Mouse (Mus musculus): ENCODE results near the gene Ehd1.

The Ehd1 gene

GRCm38 (mm10) chr19:6260946-6261345, 15.6 kb upstream of the Ehd1 start:
- no peak for DNase-seq (ENCODE audit: low read depth, low spot score)

- DNase-seq (ENCODE audit: low read depth, low spot score) = no peak
These were observed 15.1 kb upstream of the Ehd1 start for GRCm38 (mm10) chr19:6261379-6261778.

GRCm38 (mm10) chr19:6262222-6262621, 14.3 kb upstream of the Ehd1 start:
- peak; percentile 65 for DNase-seq (ENCODE audit: low read depth, low spot score)

GRCm38 (mm10) chr19:6262839-6263433, 13.6 kb upstream of the Ehd1 start:
- DNase-seq (ENCODE audit: low read depth, low spot score) = no peak

DNA sequence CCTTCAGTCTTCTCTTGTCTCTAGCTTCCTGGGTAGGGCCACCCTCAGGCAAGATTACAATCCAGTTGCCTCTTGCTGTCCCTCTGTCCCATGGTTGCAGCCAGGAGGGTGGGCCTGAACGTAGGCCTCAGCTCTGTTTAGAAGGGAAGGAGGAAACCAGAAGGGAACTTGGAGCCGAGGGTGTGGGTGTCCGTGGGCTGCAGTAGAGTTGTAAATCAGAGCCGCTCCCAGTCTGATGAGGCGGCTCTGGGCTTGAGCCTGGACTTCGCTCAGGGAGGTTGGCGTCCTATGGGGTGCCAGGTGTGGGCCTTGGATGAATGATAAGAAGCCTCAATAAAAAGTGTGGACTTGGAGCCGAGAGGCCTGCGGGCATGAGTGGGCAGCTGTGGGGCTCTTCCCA, 12.3 kb upstream of the Ehd1 start:
- DNase-seq (ENCODE audit: low read depth, low spot score) = no peak

DNA sequence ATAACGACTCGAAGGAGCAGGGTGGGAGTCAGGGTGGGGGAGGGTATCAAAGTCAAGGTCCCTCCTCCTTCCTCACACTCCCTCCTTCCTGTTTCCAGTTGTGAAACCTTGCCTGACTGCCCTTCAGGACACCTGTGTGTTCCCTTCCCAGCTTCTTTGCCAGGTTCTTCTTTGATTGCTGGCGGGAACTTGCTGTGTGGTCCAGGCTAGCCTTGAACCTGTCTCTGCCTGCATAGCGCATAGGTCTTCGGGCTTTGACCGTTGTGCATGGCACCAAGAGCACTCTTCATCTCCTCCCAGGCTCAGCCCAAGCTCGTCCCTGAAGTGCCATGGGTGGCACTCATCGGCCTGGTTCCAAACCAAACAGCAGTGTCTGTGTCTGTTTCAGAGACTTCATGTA, 11.6 kb upstream of the Ehd1 start:
- no peak for DNase-seq (ENCODE audit: low read depth, low spot score)

GRCm38 (mm10) chr19:6265727-6266182, 10.8 kb upstream of the Ehd1 start:
- no peak for DNase-seq (ENCODE audit: low read depth, low spot score)

DNA sequence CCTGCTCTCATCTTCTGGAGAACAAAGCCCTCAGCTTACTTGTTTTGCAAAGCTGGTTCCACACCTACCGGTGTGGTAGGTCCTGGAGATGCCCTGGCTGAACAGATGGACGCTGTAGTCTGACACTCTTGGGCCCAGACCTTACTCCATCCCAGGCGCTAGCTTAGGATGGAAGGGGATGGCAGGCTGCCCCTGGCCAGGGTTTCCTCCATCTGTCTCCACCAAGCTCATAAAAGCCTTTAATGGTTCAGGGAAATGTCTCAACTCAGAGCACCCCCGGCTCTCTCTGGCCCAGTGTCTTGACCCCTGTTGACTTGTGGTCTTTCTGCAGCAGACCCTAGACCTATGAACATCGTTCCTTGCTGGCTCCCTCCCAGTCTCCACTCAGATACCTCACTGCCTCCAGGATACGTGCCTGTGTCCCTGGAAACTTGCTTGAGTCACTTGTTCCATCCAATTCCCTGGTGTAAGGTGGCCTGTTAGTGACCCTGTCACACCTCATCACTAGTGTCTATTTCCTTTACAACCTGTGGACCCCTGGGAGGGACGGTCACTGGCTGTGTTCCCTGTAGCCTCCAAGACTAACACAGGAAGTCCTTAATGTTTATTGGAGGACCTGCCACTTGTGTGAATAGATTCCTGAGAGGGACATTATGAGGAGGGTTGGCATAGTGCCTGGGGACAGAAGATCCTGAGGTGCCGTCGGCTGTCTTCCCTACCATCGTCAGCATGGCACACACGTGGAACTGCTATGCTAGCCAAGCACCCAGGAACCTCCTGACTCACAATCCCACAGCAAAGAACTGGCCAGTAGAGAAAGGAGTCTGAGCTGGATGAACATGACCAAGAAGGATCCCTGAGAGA, 9.0 kb upstream of the Ehd1 start:
- DNase-seq (ENCODE audit: low read depth, low spot score) = no peak

- peak; percentile 91 for DNase-seq (ENCODE audit: low read depth, low spot score)
These were observed 8.4 kb upstream of the Ehd1 start for GRCm38 (mm10) chr19:6268170-6268528.

- DNase-seq (ENCODE audit: low read depth, low spot score) = no peak
These were observed 7.8 kb upstream of the Ehd1 start for GRCm38 (mm10) chr19:6268670-6269132.

DNA sequence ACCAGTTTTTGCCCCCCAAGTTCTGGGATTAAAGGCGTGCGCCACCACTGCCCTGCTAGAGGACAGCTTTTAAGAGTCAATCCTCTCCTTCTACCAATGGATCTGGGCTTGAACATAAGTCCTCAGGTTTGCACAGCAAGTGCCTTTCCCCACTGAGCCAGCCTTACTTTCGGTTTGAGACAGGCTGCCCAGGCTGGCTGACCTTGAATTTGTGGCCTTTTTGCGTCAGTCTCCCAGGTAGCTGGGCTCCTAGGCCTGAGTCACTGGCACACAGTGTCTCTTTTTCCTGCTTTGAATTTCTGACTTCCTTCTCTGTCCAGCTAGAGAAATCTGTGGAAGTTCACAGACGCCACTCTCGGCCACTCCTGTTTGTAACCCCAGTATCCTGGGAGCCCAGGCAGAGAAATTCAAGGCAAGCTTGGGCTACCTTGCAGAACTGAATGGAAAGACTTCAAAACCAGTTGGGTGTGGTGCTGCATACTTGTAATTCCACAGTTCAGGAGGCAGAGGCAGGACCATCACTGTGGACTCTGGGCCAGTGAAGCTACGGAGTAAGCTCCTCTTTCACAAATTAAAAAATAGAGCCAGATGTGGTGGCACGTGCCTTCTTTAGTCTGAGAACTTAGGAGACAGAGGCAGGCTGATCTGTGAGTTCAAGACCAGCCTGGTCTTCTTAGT, 6.6 kb upstream of the Ehd1 start:
- DNase-seq (ENCODE audit: low read depth, low spot score) = no peak

GRCm38 (mm10) chr19:6270661-6271060, 5.9 kb upstream of the Ehd1 start:
- DNase-seq (ENCODE audit: low read depth, low spot score) = no peak

DNA sequence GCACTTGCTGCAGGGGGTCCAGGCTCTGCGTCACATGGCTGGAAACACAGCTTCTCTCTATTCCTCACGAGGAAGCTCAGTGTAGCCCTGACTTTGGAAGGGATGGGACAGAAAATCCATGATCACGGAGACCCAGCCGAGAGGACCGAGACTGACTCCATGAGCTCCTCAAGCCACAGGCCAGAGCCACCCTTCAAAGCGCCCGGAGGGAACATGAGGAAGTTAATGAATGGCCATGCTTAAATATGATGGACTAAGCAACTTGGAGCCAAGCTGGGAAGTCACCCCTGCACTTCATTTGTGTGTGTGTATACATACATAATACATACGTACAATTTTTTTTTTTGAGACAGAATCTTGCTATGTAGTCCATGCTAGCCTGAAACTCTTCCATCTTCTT, 5.3 kb upstream of the Ehd1 start:
- DNase-seq (ENCODE audit: low read depth, low spot score) = no peak

DNA sequence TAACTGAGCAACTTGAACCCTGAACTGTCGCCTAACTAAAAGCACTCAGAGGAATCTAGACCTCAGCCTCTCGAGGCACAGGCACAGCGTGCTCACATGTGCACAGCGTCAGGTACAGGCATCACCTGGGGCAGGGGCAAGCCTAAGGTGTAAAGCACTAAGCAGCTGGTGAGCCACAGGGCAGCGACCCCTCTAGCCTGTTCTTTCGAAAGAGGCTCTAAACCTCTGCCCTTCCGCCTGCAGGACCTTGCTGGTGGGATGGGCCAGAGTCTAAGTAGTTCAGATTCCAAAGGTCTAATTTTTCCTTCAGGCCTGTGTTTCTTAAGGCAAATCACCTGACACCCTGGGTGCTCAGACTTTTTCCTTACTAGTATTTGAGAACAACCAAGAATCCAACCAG, 4.5 kb upstream of the Ehd1 start:
- DNase-seq (ENCODE audit: low read depth, low spot score) = no peak

DNA sequence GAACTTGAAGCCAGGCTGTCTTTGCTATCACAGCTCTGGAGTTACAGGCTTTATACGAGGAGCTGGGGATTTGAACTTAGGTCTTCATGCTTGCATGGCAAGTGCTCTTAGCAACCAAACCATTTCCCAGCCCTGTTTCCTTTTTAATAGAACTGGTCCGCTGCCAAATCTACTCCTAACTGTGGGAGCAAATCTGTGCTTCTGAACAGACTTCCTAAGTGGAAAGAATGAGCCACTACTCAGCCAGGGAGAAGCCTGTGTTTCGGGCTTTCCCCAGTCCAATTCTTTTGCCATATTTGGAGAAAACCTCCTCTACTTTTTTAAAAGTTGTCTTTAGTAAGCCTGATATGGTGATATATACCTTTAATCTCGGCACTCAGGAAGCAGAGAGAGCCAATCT, 3.8 kb upstream of the Ehd1 start:
- no peak for DNase-seq (ENCODE audit: low read depth, low spot score)

- no peak for DNase-seq (ENCODE audit: low read depth, low spot score)
These were observed 2.9 kb upstream of the Ehd1 start for GRCm38 (mm10) chr19:6273592-6273991.

- no peak for DNase-seq (ENCODE audit: low read depth, low spot score)
These were observed 2.4 kb upstream of the Ehd1 start for GRCm38 (mm10) chr19:6273998-6274608.

DNA sequence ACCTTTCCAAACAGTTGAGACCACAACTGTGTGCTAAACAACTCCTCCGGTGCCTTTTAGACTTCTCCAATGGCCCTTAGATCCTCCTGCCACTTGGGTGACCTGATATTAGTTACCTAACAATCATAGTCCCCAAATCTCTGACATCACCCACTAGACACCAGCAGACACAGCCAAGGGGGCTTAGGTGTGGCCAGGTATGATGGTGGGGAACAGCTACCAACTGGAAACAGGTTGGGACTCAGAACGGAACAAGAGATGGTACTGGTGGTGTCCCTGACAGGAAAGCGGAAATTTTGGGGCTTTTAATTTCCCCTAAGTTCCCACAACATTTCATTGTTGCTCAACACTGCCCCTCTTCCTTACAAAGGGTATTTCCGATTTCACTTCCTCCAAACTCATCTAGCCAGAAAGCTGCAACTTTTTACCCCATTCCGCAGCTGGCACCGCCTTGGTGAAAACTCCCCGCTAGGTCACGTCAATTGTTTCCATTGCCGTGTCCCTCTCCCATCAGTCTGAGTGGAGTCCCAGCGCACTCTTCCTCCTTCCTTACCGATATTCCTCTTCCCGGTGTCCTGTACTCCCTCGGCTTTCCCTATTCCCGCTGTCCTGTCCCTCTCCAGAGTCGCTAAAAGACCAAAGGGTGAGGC, 660 bp upstream of the Ehd1 start:
- peak; percentile 18 for DNase-seq (ENCODE audit: low read depth, low spot score)

- DNase-seq (ENCODE audit: low read depth, low spot score) = peak; percentile 54
These were observed 1.3 kb downstream of the Ehd1 start for GRCm38 (mm10) chr19:6277661-6278438.

DNA sequence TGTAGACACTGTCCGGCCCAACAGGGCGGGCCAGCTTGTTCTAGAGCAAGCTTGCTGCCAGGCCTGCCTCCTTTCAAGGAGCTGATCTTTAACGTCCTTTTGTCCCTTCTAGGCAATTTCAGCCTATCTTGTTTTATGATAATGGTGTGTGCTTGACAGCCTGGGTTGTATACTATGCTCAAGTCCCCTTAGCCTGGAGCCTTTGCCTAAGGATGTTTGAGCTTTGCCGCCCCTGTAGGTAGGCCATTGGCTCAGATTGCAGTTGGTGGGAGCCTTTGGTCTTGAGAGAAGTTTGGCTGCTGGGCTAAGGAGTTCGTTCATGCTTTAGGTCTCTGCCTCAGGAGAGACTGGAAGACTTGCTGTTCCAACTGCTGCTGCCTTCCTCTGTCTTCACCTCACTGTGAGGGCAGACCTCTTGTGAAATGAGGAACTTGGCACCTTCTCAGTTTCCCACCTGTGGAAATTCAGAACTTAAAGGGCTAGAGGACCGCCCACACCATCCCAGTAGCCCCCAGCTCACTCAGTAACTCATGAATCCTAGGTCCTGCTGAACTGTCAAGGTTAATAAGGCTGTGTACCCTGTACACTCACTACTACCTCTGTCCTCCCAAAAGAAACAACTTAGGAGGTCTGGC, 2.0 kb downstream of the Ehd1 start:
- no peak for DNase-seq (ENCODE audit: low read depth, low spot score)
